Mouse (Mus musculus): ENCODE measurements around the gene Nedd4.

Gene Nedd4

DNA sequence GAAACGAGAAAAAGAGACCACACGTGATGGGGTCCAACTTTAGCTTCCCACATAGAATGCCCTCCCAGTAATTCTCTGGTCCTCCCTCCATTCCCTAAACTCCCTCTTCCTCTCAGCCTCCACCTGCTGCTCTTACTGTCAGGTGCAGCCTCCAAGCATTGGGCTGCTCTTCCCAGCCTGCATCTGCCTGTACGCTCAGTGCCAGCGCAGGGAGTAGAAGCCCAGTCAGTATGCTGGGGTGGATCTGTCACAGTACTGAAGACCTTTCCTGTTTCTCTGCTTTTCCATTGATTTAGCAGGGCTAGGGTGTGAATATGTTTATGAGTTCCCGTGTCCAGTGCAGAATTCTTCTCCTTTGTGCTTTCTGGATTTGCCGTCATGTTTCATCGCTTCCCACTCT lies 54.1 kb downstream of the Nedd4 start:
- DNase-seq (ENCODE audit: low read depth in 2 of 2, low spot score in 2 of 2), result no peak

DNA sequence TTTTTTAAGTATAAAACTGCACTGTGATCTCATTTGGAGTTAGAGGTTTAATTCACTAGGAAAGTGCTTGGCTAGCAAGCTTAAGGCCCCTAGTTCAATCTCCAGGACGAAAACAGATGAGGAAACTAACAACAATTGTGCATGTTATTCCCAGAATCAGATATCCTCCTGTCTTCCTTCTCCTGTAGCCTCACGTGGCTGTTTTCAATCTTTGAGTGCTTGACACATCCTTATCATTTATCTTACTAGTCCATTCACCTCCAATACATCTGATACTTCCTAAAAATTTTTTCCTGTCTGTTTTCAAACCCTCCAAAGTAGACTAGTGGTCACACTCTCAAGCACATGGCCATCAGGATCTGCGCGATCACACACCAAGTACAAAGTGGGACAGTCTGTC lies 57.0 kb downstream of the Nedd4 start:
- DNase-seq (ENCODE audit: low read depth in 2 of 2, low spot score in 2 of 2), result no peak

DNA sequence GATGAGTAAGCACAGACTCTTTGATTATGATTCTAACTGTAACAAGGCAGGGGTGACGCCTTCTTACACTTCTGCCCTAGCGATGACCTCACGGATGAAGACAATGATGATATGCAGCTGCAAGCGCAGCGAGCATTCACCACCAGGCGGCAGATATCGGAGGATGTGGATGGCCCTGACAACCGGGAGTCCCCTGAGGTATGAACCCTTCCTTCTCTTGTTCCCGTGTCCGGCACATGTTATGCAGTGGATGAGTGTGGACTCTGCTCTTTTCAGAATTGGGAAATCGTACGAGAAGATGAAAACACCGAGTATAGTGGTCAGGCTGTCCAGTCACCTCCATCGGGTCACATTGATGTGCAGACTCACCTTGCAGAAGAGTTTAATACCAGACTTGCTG lies 59.1 kb downstream of the Nedd4 start:
- DNase-seq (ENCODE audit: low read depth in 2 of 2, low spot score in 2 of 2), result no peak

DNA sequence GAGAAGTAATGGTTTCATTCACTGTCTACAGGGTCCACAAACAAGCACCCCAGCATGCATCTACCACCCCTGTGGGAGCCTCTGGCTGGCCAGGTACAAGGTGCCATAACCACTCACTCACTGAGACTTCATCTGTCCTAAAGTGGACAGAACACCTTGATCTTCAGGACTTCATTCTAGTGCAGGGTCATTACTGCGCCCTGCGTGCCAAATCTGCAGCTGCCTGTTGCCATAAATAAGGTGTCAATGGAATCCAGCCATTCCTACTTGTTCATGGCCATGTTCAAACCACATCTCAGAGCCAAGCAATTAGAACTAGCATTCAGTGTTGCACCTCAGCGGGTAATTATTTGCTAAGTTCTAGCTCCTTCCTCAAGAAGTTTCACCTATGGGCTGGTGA lies 60.5 kb downstream of the Nedd4 start:
- no peak for DNase-seq (ENCODE audit: low read depth in 2 of 2, low spot score in 2 of 2)

DNA sequence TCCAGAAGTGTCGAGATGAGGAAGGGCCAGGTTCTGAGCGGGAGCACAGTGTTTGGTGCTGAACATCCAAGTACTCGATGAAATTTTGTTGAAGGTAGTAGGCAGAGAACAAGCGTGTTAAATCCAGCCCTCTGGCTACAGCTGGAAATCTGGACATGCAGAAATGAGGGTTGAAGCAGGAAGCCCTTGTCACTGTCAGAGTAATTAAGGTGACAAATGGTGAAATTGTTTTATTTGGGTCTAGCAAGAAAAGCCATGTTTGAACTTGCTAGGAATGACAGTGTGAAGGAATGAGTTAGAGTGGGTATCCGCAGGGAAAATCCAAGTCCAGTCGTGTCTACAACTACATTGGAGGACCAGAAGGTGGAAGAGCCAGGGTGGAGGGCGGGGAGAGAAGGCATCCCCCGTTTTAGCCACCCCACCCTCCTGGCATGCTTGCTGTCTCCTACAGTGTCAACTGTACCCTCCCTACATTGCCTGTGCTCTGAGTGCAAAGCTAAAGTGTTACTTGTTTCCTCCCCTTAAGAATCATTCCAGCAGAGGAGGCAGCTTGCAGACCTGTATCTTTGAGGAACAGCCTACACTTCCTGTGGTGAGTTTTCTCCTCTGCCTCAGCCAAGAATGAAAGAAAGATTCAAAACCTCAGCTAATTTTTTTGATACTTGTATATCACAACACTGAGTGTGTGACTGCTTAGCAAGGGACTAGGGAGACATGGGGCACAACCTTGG lies 62.5 kb downstream of the Nedd4 start:
- DNase-seq (ENCODE audit: low read depth in 2 of 2, low spot score in 2 of 2), result no peak

DNA sequence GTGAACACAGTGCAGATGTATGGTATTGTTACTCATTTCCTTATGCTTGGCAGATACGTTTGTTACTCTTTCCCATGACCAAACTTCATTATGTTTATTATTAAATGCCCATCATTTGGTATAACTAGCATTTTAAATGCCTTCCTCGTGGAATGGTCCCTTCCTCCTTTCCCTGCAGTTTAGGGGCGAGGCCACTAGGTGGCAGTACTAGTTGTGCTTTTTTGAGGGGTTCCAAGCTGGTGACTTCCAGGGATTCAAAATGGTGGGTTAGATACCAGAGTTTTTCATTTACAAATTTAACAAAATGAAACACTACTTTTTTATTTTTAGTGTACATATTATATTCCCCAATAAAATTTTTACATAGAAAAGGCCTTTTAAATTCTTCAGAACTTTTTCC lies 71.8 kb downstream of the Nedd4 start:
- peak; percentile 23 to 57 for DNase-seq (ENCODE audit: low read depth in 2 of 2, low spot score in 2 of 2)

DNA sequence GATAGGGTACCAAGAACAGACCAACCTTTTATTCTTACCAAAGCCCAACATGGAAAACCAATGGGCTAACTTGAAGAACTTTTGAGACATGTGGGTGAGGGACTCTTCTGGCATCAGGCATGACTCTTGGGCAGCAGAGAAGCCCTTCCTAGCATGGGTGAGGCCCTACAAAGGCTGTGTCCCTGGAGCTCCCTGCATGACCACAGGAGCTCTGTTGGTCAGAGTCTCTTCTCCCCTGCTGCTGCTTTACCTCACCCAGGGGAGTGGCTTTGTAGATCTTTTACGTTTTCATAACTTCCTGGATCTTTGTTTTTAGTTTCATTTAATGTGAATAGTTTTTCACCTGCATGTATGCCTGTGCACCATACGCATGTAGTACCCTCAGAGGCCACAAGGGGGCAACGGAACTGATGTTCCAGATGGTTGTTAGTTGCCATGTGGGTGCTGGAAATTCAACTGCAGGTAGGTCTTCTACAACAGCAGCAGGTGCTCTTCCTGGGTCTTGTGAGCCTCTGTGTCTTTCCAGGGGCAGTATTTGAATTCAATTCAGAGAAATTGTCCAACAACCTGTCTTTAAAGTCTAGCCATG lies 73.8 kb downstream of the Nedd4 start:
- peak; percentile 47 to 67 for DNase-seq (ENCODE audit: low read depth in 2 of 2, low spot score in 2 of 2)

DNA sequence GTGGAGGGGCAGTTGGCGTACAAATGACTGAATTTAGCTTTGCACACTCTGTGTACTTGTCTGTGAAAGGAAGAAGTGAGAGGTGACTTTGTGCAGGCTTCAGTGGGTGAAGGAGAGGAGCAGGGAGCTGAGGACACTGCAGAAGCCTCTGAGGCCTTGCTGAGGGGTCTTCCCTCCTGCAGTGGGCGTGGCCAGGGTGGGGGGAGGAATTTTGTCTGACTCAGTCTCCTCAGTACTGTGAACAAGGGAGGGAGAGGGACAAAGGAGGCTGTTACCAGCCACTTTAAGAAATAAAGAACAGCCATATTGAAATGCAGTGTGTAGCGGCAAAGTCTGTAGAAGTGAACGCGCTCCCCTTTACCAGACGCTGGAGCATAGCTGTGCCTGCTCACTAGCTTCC lies 79.1 kb downstream of the Nedd4 start:
- DNase-seq (ENCODE audit: low read depth in 2 of 2, low spot score in 2 of 2), result no peak

DNA sequence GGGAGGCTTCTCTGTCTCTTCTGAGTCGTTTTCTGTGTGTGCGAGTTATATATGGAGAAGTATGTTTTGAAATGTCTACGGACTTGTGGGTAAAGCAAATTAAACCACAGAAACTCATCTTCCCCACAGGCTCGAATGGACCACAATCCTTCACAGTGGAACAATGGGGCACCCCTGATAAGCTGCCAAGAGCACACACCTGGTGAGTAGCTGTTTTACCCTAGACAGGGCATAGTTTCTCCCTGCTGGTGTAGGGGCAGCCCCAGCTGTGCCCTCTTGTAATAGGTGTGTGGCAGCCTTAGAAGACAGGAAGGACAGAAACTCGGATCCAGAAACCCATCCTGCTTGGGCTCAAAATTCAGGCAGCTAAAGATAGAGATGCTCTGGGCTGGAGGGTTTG lies 84.1 kb downstream of the Nedd4 start:
- DNase-seq (ENCODE audit: low read depth in 2 of 2, low spot score in 2 of 2), result no peak

DNA sequence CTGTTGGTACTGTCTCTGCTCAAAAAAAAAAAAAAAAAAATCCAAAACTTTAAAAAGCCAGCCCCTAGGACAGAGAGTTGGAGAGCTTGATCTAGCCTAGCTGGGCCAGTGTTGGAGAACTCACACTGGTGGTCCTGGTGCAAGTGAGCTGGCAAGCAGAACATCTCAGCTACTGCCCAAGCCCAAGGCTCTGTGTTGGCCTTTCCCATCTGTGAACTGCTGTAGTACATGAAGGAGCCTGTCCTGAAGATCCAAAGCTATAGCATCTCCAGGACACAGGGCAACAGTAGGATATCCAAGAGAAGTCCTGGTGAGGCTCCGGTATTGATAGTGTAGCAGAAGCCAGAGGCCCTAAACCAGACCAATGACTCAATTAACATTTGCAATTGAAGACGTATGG lies 88.1 kb downstream of the Nedd4 start:
- DNase-seq (ENCODE audit: low read depth in 2 of 2, low spot score in 2 of 2), result no peak

DNA sequence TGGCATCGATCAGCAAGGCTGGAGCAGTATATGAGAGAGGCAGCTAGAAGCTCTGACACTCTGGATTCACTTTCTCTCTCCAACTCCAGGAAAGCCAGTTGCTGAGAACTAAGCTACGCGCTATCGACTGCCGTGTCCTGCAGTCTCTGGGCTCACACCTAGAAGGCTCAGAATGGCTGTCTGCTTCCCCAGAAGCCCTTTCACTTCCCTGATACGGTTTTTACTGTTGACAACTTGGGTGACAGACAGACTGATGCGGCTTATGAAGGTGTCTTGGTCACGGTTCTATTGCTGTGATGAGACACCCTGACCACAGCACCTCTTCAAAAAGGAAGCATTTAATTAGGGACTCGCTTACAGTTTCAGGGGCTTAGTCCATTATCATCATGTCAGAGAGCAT lies 90.5 kb downstream of the Nedd4 start:
- DNase-seq (ENCODE audit: low read depth in 2 of 2, low spot score in 2 of 2), result no peak

DNA sequence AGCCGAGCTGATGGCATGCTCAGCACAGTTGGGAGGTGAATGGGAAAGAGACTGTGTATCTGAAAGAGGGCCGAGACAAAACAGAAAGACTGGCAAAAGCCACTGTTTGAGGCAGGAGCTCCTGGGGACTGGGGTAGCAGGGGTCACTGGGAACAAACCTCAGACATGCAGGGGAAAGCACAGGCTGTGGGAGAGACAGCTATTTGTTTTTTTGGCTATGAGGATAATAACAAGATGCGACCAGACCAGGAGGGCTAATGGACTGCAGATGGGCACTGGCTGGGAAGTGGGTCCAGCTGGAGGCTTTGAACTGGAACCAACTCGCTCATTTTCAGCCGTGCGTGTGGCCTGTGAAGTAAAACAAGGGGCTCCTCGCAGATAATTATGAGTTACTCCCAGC lies 91.6 kb downstream of the Nedd4 start:
- no peak for DNase-seq (ENCODE audit: low read depth in 2 of 2, low spot score in 2 of 2)

DNA sequence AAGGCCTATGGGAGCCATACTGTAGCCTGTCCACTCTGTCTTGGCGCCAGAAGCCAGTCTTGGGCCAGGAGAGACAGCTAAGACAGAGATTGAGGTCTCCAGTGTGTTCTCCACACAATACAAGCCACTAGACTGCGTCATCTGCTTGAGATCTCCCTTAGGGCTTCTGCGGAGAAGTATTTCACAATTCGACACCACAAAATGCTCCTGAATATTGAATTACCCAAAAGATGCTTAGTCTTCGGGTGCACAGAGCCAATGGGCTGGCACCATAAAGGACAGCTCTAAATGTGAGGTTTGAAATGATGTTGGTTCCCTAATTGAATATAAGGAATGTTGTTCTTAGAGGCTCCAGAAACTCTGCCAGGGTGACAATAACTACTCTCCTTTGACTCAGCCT lies 95.0 kb downstream of the Nedd4 start:
- DNase-seq (ENCODE audit: low read depth in 2 of 2, low spot score in 2 of 2), result no peak

DNA sequence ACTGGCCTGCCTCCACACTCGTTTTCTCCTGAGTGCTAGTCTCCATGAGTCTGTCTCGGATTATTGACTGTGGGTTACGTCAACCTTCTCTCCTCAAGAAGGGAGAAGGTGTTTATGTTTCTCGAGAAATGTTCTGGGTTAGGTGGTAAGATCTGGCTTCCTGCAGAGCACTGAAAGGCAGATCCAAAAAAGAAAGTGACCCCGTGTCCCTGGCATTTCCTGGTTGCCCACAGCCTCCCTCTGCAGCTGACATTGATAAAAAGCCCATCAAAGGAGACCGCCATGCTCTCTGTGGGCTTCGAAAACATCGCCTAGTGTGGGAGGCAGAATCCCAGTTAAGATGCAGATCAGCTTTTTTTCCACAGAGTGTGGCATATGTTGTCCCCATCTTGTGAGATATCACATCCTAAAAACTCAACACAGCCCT lies 96.6 kb downstream of the Nedd4 start:
- DNase-seq (ENCODE audit: low read depth in 2 of 2, low spot score in 2 of 2), result no peak

DNA sequence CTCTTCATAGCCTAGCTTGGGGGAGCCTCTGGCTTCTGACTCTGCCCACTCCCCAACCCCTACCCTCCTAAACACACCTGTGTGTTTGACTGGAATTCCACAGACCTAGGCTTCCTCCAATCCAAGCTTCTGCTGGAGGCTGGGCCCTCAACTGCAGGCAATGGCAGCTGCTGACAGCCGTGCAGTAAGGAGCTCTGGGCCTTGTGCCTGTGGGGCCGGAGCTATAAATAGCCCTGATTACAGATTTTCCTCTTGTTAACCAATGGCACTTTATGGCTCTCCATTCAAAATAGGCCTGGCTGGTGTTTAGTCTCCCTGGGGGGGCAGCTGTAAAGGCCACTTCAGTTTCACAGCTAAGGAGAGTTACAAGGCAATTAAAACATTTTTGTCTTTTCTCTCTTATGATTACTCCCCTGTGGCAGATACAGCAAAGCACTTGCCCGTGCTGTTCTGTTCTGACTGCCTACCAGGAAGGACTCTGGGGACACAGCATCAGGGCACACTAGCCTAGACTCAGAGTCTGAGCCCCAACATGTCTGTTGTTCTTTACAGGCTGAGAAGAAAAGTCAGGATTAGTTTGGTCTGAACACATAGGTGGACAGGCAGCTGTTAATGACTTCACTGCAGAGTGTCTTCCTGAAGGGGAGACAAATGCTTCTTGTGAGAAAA lies 101.0 kb downstream of the Nedd4 start:
- DNase-seq (ENCODE audit: low read depth in 2 of 2, low spot score in 2 of 2), result no peak

DNA sequence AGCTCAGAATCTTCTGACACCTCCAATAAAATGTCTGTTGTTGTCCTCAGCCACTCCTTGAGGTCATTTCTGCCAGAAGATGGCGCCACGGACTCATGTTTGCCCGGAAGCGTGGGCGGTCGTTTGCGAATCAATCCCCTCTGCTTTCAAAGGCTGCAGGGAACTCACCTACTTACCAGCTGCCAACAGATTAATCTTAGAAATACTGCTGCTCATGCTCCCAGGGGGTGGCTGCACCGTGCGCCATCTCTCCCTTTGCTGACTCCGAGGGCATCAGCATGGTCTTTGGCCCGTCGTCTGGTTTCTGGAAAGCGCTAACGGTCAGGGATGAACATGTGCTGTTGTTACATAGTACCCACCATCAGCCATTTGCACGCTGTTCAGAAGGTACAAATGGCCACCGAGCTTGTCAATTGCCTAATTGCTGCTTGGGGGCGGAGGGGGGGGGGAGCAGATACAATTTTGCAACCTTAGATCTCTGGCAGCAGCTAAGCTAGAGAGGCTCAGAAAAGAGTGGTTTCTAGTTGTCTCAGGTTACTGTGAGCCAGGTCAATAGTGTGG lies 104.7 kb downstream of the Nedd4 start:
- DNase-seq (ENCODE audit: low read depth in 2 of 2, low spot score in 2 of 2), result peak; percentile 81 to 87

DNA sequence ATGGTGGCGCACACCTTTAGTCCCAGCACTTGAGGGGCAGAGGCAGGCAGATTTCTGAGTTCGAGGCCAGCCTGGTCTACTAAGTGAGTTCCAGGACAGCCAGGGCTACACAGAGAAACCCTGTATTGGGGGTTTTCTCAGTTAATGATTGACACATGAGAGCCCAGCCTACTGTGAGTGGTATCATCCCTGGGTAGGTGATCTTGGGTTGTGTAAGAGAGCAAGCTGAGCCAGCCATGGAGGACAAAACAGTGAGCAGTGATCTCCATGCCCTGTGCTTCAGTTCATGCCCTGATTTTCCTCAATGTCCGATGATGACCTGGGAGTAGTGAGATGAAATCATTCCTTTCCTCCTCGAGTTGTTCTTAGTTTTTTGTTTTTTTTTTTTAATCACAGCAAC lies 112.9 kb downstream of the Nedd4 start:
- DNase-seq (ENCODE audit: low read depth in 2 of 2, low spot score in 2 of 2), result no peak

DNA sequence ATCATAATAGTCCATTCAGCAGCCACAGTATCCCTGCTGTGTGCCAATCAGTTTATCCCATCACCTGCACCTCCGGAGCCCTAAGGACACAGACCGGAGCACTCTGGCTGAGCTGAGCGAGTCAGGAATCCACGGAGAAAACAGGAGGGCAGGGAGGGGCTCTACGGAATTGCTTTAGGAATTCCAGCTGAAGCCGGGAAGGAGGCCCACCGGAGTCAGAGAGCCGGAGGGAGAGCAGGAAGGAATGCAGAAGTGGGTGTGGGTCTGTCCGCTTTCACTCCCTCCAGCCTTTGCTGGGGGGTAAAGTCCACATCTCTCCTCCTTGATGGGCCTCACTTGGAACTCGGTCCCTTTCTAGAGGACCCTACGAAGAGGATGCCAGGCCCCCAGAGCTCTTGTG lies 116.9 kb downstream of the Nedd4 start:
- DNase-seq (ENCODE audit: low read depth in 2 of 2, low spot score in 2 of 2), result no peak

DNA sequence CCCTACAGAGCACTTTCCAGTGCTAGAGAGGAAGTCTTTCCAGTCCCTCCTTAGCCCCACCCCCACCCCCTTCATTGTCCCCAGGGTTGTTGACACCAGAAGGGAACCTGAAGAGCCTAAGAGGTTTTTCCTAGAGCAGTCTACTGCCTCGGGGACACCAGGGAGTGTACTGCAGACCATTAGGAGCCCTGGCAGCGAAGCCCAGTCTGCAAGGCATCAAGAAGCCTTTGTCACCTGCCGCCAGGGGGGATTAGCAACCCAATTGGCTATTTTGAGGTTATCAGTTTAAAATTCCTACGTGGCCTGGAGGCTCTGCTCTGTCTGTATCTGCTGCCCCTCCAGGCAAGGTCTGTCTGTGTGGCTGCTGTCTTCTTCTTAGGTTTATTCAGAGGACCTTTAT lies 117.6 kb downstream of the Nedd4 start:
- no peak for DNase-seq (ENCODE audit: low read depth in 2 of 2, low spot score in 2 of 2)

DNA sequence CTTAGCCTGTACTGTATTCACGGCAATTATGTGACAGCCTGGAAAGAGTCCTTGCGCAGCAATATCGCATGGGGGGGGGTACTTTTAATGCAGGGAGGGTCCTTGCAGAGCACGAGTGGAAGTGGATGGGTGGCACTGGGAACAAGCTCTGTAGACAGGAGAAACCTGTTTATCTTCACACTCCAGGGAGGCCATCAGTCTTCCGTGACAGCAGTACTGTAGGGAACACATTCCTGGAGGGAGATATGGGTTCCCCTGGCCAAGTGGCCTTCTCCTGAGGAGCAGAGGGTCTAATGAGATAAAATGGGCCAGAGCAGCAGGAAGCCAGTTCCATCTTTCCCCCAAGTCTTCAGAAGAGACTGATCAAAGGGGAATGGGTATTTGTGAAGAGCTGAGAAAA lies 118.5 kb downstream of the Nedd4 start:
- no peak for DNase-seq (ENCODE audit: low read depth in 2 of 2, low spot score in 2 of 2)

DNA sequence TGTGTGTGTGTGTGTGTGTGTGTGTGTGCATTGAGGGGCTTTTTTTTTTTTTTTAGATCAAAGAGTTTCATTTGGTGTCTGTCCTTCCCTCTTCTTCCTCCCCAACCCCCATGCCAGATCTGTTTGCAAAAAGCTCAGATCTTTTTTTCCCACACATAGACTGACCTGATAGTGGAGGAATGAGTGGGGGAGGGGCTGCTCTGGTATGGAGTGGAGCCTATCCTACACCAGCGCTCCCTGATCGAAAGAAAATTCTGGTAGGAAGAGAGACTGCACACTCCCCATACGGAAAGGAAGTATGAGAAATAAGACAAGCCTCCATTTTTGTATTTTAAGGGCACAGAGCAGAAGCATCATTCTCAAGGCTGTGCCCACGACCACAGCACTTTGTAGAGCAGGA lies 119.3 kb downstream of the Nedd4 start:
- no peak for DNase-seq (ENCODE audit: low read depth in 2 of 2, low spot score in 2 of 2)

DNA sequence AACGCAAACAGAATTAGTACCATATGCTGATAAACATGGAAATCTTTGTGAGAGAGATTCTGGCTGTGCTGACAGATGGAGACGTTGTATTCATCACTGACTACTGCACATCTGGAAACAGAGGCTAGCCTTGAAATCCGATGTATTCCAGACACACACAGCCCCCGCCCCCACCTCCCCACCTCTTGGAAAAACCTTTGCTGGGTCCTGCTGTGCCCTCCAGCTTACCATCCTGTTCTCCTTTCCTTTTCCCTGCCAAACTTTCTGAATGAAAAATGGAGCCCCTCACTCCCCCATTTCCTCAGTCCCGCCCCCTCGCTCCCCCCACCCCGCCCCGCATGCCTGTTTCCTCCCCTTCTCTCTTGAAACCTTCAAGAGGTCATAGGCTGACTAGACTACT lies 120.0 kb downstream of the Nedd4 start:
- no peak for DNase-seq (ENCODE audit: low read depth in 2 of 2, low spot score in 2 of 2)

Data from CD8-positive naive resting alpha-beta T cell, adult 2 months (primary cell).